Mouse (Mus musculus): ENCODE results near the gene Gm43552. TPM values are rescaled to one million over a fixed set of nuclear protein-coding genes. Genes with fewer than 3 reads are reported as not detected.
A peak's percentile ranks its signal among the peaks of the same experiment; 100 is the strongest.

The Gm43552 gene
- polyA plus RNA-seq, 1 experiment from 2014 or later = not detected

DNA sequence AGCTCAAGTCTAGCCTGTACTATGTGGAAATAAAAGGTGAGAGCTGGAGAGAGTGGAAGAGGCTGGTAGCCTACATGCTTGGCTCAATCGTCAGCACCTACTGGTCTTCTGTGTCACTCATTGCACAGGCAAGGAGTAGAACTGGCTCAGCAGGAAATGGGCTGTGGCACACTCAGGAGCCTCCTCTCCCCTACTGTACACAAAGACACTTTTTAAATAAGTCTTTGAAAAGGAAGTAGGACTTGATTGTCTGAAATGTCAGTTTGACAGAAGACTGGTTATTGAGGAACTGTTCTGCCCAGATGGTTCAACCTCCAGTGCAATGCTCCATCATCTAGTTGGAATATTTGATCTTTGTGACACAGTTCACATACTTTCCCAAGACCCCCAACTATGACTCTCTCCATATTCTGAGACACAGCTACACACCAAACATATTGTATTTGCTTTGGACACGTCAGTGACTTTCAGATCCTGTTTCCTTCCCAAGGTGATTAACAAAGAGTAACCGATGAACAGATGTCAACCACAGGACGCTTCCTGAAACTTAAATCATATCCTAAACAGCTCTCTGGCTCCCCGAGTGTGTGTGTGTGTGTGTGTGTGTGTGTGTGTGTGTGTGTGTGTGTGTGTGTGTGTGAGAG lies 22.1 kb upstream of the Gm43552 start:
- H3K36me3 ChIP-seq (ENCODE audit: inconsistent target) = no peaks in the 10 kb centered on the region
- no peak overlapping the region for H3K27ac ChIP-seq
- 10% methylated on average over 4 of the region's 5 CpGs for WGBS (ENCODE audit: missing documents)
- no peaks in the 10 kb centered on the region for H3K79me2 ChIP-seq (ENCODE audit: inconsistent target)
- no peak overlapping the region for H3K4me3 ChIP-seq (ENCODE audit: inconsistent target)

GRCm38 (mm10) chr5:65513506-65513905 lies 20.9 kb upstream of the Gm43552 start:
- Histone ChIP-seq H3K27ac (no peak overlapping the region), H3K79me2 (ENCODE audit: inconsistent target) (no peaks in the 10 kb centered on the region), H3K4me3 (ENCODE audit: inconsistent target) (no peak overlapping the region), H3K36me3 (ENCODE audit: inconsistent target) (no peaks in the 10 kb centered on the region)
- WGBS (ENCODE audit: missing documents) = 76% methylated on average over 3 of the region's 3 CpGs

DNA sequence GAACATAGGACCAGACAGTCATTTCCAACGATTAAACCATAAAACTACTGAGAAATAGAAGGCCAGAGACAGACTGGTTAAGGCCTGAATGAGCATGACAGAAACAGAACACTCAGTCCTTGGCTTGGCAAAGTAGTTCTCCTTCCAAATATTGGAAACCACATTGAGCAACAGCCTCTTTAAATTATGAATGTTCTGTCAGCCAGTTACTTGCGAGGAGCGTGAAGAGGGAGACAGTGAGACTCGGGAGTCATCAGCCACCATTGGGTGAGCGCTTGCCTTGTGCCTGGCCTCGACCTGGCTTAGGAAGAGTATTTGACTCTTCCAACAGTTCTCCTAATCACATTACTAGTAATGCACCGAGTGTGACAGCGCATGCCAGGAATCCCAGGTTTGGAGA lies 15.8 kb upstream of the Gm43552 start:
- no peak overlapping the region for H3K4me3 ChIP-seq (ENCODE audit: inconsistent target)
- WGBS (ENCODE audit: missing documents) = 75% methylated on average over 8 of the region's 8 CpGs
- no peaks in the 10 kb centered on the region for H3K79me2 ChIP-seq (ENCODE audit: inconsistent target)
- no peaks in the 10 kb centered on the region for H3K36me3 ChIP-seq (ENCODE audit: inconsistent target)
- no peak overlapping the region for H3K27ac ChIP-seq

GRCm38 (mm10) chr5:65505786-65506185 lies 13.2 kb upstream of the Gm43552 start:
- 38% methylated on average over 7 of the region's 8 CpGs for WGBS (ENCODE audit: missing documents)
- Histone ChIP-seq H3K4me3 (ENCODE audit: inconsistent target) (no peak overlapping the region), H3K79me2 (ENCODE audit: inconsistent target) (no peaks in the 10 kb centered on the region), H3K36me3 (ENCODE audit: inconsistent target) (no peaks in the 10 kb centered on the region), H3K27ac (no peak overlapping the region)

- Histone ChIP-seq H3K79me2 (ENCODE audit: inconsistent target) (no peaks in the 10 kb centered on the region), H3K4me3 (ENCODE audit: inconsistent target) (no peak overlapping the region), H3K27ac (no peak overlapping the region), H3K36me3 (ENCODE audit: inconsistent target) (no peaks in the 10 kb centered on the region)
- 91% methylated on average over 9 of the region's 9 CpGs for WGBS (ENCODE audit: missing documents)
These were observed 8.8 kb upstream of the Gm43552 start for GRCm38 (mm10) chr5:65501407-65501806.

DNA sequence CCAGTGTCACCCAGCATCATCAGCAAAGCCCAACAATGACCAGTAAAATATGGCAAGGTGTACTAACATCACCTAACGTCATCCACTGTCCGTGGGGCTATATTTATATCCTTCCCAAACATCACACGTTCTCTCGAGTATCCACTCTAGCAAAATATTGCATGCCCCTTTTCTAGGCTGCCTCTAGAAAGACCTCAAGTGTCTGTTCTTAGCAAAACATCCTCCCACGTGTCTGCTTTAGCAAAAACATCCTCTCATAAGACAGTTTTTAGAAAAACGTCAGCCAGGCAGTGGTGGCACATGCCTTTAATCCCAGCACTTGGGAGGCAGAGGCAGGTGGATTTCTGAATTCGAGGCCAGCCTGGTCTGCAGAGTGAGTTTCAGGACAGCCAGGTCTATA lies 7.6 kb upstream of the Gm43552 start:
- H3K4me3 ChIP-seq (ENCODE audit: inconsistent target) = no peak overlapping the region
- 92% methylated on average over 7 of the region's 7 CpGs for WGBS (ENCODE audit: missing documents)
- H3K79me2 ChIP-seq (ENCODE audit: inconsistent target) = no peaks in the 10 kb centered on the region
- H3K27ac ChIP-seq = no peak overlapping the region
- H3K36me3 ChIP-seq (ENCODE audit: inconsistent target) = no peaks in the 10 kb centered on the region

GRCm38 (mm10) chr5:65491767-65492715 lies 592 bp downstream of the Gm43552 start:
- Histone ChIP-seq H3K4me3 (ENCODE audit: inconsistent target) (peak overlapping the region; percentile 89), H3K27ac (peak overlapping the region; percentile 86), H3K36me3 (ENCODE audit: inconsistent target) (no peaks in the 10 kb centered on the region), H3K79me2 (ENCODE audit: inconsistent target) (peaks cover 48% of the 10 kb centered on the region)
- WGBS (ENCODE audit: missing documents) = under 1% methylated on average over 47 of the region's 57 CpGs

DNA sequence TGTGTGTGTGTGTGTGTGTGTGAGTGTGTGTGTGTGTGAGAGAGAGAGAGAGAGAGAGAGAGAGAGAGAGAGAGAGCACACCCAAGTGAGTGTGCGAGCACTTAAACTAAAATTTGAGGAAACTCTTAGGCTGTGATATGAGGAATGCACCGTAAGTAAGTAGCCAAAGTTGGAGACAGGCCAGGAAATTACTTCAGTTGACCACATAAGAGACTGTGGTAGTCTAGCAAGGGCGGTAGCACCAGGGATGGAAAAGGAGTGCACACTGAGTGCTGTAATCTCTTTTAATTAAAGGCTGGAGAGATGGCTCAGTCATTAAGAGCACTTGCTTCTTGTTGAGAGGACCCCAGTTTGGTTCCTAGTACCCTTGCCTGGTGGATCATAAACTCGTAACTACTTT lies 2.8 kb downstream of the Gm43552 start:
- Histone ChIP-seq H3K27ac (no peak overlapping the region), H3K36me3 (ENCODE audit: inconsistent target) (no peaks in the 10 kb centered on the region), H3K4me3 (ENCODE audit: inconsistent target) (no peak overlapping the region), H3K79me2 (ENCODE audit: inconsistent target) (peaks cover 64% of the 10 kb centered on the region)
- WGBS (ENCODE audit: missing documents) = 20% methylated on average over 4 of the region's 4 CpGs

GRCm38 (mm10) chr5:65488725-65489124 lies 3.9 kb downstream of the Gm43552 start:
- Histone ChIP-seq H3K79me2 (ENCODE audit: inconsistent target) (peaks cover 75% of the 10 kb centered on the region), H3K27ac (no peak overlapping the region), H3K36me3 (ENCODE audit: inconsistent target) (no peaks in the 10 kb centered on the region), H3K4me3 (ENCODE audit: inconsistent target) (no peak overlapping the region)
- whole genome bisulfite sequencing (ENCODE audit: missing documents) = 61% methylated on average over 7 of the region's 7 CpGs

DNA sequence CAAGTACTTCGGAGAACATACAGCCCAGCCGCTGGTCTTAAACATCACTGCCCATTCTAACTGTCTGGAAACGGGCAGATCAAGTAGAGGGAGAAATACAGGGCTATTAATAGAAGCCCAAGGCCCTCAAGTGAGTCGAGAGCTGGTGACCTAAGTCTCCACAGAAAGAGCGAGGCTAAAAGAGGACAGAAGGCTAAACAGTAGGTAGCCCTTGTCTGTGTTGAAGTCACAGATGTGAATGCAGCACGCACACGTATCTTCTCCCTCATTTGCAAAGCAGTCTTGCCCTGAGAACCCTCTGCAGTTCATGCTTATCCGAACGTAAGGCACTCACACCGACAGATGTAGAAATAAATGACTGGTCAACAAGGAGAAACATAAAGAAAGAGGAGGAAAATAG lies 5.3 kb downstream of the Gm43552 start:
- Histone ChIP-seq H3K4me3 (ENCODE audit: inconsistent target) (no peak overlapping the region), H3K27ac (no peak overlapping the region), H3K79me2 (ENCODE audit: inconsistent target) (peaks cover 89% of the 10 kb centered on the region), H3K36me3 (ENCODE audit: inconsistent target) (no peaks in the 10 kb centered on the region)
- 50% methylated on average over 10 of the region's 10 CpGs for WGBS (ENCODE audit: missing documents)

DNA sequence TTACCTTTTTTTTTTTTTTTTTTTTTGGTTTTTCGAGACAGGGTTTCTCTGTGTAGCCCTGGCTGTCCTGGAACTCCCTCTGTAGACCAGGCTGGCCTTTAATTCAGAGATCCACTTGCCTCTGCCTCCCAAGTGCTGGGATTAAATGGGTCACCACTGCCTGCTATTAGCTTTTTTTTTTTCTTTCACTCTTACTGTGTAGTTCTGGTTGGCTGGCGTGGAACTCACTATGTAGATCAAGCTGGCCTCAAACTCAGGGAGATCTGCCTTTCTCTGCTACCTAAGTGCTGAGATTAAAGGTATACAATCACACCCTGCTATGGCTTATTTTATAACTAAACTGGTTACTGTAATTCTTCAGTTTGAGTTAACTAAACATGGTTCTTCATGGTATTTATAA lies 6.1 kb downstream of the Gm43552 start:
- H3K79me2 ChIP-seq (ENCODE audit: inconsistent target) = peaks cover 94% of the 10 kb centered on the region
- H3K4me3 ChIP-seq (ENCODE audit: inconsistent target) = no peak overlapping the region
- H3K27ac ChIP-seq = peak overlapping the region; percentile 65
- WGBS (ENCODE audit: missing documents) = 89% methylated on average over 1 of the region's 2 CpGs
- H3K36me3 ChIP-seq (ENCODE audit: inconsistent target) = no peaks in the 10 kb centered on the region

DNA sequence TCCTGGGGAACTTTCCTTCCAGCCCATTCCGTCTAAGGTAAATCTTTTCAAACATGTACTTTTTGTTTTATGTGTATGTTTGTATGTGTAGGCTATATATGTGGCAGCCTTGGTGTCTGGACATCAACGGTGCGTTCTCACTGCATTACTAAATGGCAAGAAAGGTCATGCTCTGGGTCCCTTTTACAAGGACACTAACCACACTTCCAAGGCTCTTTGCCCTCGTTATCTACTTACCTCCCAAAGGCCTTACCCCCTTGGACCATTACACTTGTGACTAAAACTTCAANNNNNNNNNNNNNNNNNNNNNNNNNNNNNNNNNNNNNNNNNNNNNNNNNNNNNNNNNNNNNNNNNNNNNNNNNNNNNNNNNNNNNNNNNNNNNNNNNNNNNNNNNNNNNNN lies 9.6 kb downstream of the Gm43552 start:
- Histone ChIP-seq H3K4me3 (ENCODE audit: inconsistent target) (no peak overlapping the region), H3K79me2 (ENCODE audit: inconsistent target) (peaks cover 92% of the 10 kb centered on the region), H3K36me3 (ENCODE audit: inconsistent target) (no peaks in the 10 kb centered on the region), H3K27ac (no peak overlapping the region)
- 92% methylated on average over 4 of the region's 4 CpGs for WGBS (ENCODE audit: missing documents)

- peaks cover 83% of the 10 kb centered on the region for H3K79me2 ChIP-seq (ENCODE audit: inconsistent target)
- no peak overlapping the region for H3K27ac ChIP-seq
- WGBS (ENCODE audit: missing documents) = 29% methylated on average over 4 of the region's 4 CpGs
- H3K36me3 ChIP-seq (ENCODE audit: inconsistent target) = no peaks in the 10 kb centered on the region
- H3K4me3 ChIP-seq (ENCODE audit: inconsistent target) = no peak overlapping the region
These were observed 12.1 kb downstream of the Gm43552 start for GRCm38 (mm10) chr5:65480511-65480910.

- WGBS (ENCODE audit: missing documents) = 87% methylated on average over 9 of the region's 9 CpGs
- Histone ChIP-seq H3K4me3 (ENCODE audit: inconsistent target) (no peak overlapping the region), H3K36me3 (ENCODE audit: inconsistent target) (no peaks in the 10 kb centered on the region), H3K27ac (no peak overlapping the region), H3K79me2 (ENCODE audit: inconsistent target) (peaks cover 79% of the 10 kb centered on the region)
These were observed 12.8 kb downstream of the Gm43552 start for GRCm38 (mm10) chr5:65479681-65480445.

Data from macrophage (primary cell).